Mouse (Mus musculus) CH12.LX (cell line): ENCODE measurements around the gene Emg1.

Source experiments
- CHD2 ChIP-seq: IDR thresholded peaks from 2 replicates; pipeline ENCODE4 v1.6.1; 2011; ENCODE audit warnings: low read length, improper control_type of control experiment
- MAX ChIP-seq: IDR thresholded peaks from 2 replicates; pipeline ENCODE4 v1.6.1; 2011; ENCODE audit warnings: low read length, improper control_type of control experiment

- TF ChIP-seq MAX (no peak), CHD2 (no peak)
These were observed 13.2 kb downstream of the Emg1 start for GRCm38 (mm10) chr6:124698751-124699150.
